Mouse (Mus musculus) erythroblast, embryonic 14.5 days (primary cell): Measurements from ENCODE around the gene Zfp507.

Source experiments
- GATA1 ChIP-seq: IDR thresholded peaks from 2 replicates; pipeline ENCODE4 v1.6.1; 2012; ENCODE audit warnings: low read length, inconsistent platforms, mixed read lengths
- TAL1 ChIP-seq: IDR thresholded peaks from 3 replicates; pipeline ENCODE4 v1.6.1; 2012; ENCODE audit warnings: low read length, inconsistent platforms, mixed read lengths

DNA sequence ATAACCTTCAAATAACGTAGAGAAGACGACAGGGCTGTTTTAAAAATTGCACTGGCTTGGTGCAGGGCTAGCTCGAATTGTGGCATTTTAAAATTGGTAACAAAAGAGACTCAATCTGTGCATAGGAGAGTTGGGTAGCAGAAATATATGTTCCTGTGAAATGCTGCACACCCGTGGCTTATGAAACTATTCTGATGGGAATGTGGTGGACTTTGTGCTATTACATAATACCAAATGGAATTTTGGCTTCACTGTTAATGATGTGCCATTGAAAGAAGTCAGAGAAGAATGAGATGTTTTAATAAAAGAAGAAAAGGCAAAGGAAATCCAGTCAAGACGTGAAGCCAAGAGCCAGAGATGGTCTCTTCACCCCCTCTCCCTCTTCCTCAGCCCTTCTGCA lies 18.6 kb upstream of the Zfp507 start:
- TF ChIP-seq GATA1 (no peak), TAL1 (no peak)
